Mouse (Mus musculus) right cerebral cortex, postnatal 36 days (tissue): ENCODE measurements at regions not wholly inside any gene's neighbourhood (a gene's known extent, or its start where the extent isn't known, plus 50 kb on each side); places are given as distances from the start of the nearest gene placed in this dataset.

Experiments
- DNase-seq, 2 experiments: peaks; one replicate each; pipeline ENCODE4 v3.0.0; 2022; ENCODE audit warnings: low spot score in 2 of 2, mixed read lengths in 1 of 2

- DNase-seq, result no peak
These were observed 71.5 kb upstream of the Rpl39l start for GRCm38 (mm10) chr16:10098511-10098910.

GRCm38 (mm10) chr16:10088461-10089353, 81.3 kb upstream of the Rpl39l start:
- no peak for DNase-seq

GRCm38 (mm10) chr16:10086341-10086740, 83.7 kb upstream of the Rpl39l start:
- no peak for DNase-seq

- no peak for DNase-seq
These were observed 84.6 kb upstream of the Rpl39l start for GRCm38 (mm10) chr16:10085429-10085828.

- no peak for DNase-seq
These were observed 86.4 kb upstream of the Grin2a start for GRCm38 (mm10) chr16:10081751-10082150.

- no peak for DNase-seq
These were observed 84.8 kb upstream of the Grin2a start for GRCm38 (mm10) chr16:10080121-10080679.

GRCm38 (mm10) chr16:10073158-10073557, 77.8 kb upstream of the Grin2a start:
- peak; percentile 33 to 38 for DNase-seq

- DNase-seq, result peak; percentile 81 to 89
These were observed 68.1 kb upstream of the Grin2a start for GRCm38 (mm10) chr16:10063491-10063890.

- no peak for DNase-seq
These were observed 62.7 kb upstream of the Grin2a start for GRCm38 (mm10) chr16:10058094-10058493.
